Mouse (Mus musculus) ES-E14 (cell line): ENCODE measurements around the gene 6030458C11Rik. TPM values are rescaled to one million over a fixed set of nuclear protein-coding genes. Genes with fewer than 3 reads are reported as not detected.

Experiments used
- DNase-seq: peaks from one replicate; pipeline ENCODE4 v3.0.0-alpha.2; 2013; ENCODE audit warnings: low read depth, low spot score
- H3K27ac ChIP-seq: 2 replicates; pipeline ENCODE4 v1.5.1; 2012; ENCODE audit warnings: low read depth, mild to moderate bottlenecking, low read length, moderate library complexity, mixed read lengths; ENCODE audit not compliant: poor library complexity, insufficient read depth, severe bottlenecking
- H3K36me3 ChIP-seq: 2 replicates; pipeline ENCODE4 v1.6.1; 2012; ENCODE audit warnings: mild to moderate bottlenecking, low read length, moderate library complexity, mixed read lengths; ENCODE audit not compliant: control insufficient read depth, poor library complexity, insufficient read depth, severe bottlenecking
- H3K4me1 ChIP-seq, 2 experiments: fragments of 150-350 bp in 1 of 2; sonication (generic) in 1 of 2; 2 replicates each; pipeline ENCODE4 v1.6.1; 2012; ENCODE audit warnings: low read length in 2 of 2, mild to moderate bottlenecking in 1 of 2, mixed read lengths in 1 of 2; ENCODE audit not compliant: control insufficient read depth in 2 of 2, insufficient read depth in 2 of 2, poor library complexity in 1 of 2
- H3K4me3 ChIP-seq, 2 experiments: fragments of 150-350 bp in 1 of 2; sonication (generic) in 1 of 2; 2 replicates each; pipeline ENCODE4 v1.5.1; 2012; ENCODE audit warnings: low read length in 2 of 2, low read depth in 1 of 2, mild to moderate bottlenecking in 1 of 2, mixed read lengths in 1 of 2; ENCODE audit not compliant: insufficient read depth in 1 of 2, poor library complexity in 1 of 2, severe bottlenecking in 1 of 2
- H3K9ac ChIP-seq: 2 replicates; pipeline ENCODE4 v1.6.1; 2012; ENCODE audit warnings: low read depth, mild to moderate bottlenecking, low read length, mixed read lengths; ENCODE audit not compliant: poor library complexity, insufficient read depth, severe bottlenecking
- H3K9me3 ChIP-seq: fragments of 150-350 bp; sonication (generic); 2 replicates; pipeline ENCODE4 v1.6.1; 2012; ENCODE audit warnings: low read depth, mild to moderate bottlenecking, low read length; ENCODE audit not compliant: control insufficient read depth, insufficient read depth
- CHD2 ChIP-seq: IDR thresholded peaks from 2 replicates; pipeline ENCODE4 v1.6.1; 2014; ENCODE audit warnings: mild to moderate bottlenecking, low read depth, low read length, inconsistent platforms
- HCFC1 ChIP-seq: IDR thresholded peaks from 2 replicates; pipeline ENCODE4 v1.6.1; 2012; ENCODE audit warnings: low read length, inconsistent platforms, borderline replicate concordance; ENCODE audit not compliant: insufficient read depth
- MAFK ChIP-seq: IDR thresholded peaks from 2 replicates; pipeline ENCODE4 v1.6.1; 2014; ENCODE audit warnings: mild to moderate bottlenecking, low read depth, low read length, inconsistent platforms; ENCODE audit not compliant: insufficient read depth
- ZC3H11A ChIP-seq: IDR thresholded peaks from 2 replicates; pipeline ENCODE4 v1.6.1; 2012; ENCODE audit warnings: low read depth, mild to moderate bottlenecking, inconsistent platforms, low read length, borderline replicate concordance
- ZNF384 ChIP-seq: IDR thresholded peaks from 2 replicates; pipeline ENCODE4 v1.6.1; 2012; ENCODE audit warnings: low read depth, low read length, inconsistent platforms
- in situ Hi-C, 2 experiments: fragments of 600-800 bp; cut with MboI; formaldehyde crosslinking; loops; one replicate each; pipeline ENCODE4 v1.15.1; 2025; ENCODE audit warnings: low sequenced_read_pairs in 2 of 2, inconsistent platforms in 1 of 2; ENCODE audit not compliant: unreplicated experiment in 2 of 2
- total RNA-seq: library from RNA; depleted of rRNA; stranded (reverse); fragments of 300-350 nt; gene quantifications from 2 replicates; pipeline ENCODE4 v1.2.3, GENCODE M21; 2012

Gene 6030458C11Rik
- total RNA-seq, 1 experiment = 26.4 TPM

GRCm38 (mm10) chr15:12774149-12774753 lies 50.2 kb downstream of the 6030458C11Rik start:
- no peak overlapping the region for H3K4me3 ChIP-seq
- no peaks in the 10 kb centered on the region for H3K36me3 ChIP-seq
- no peak for DNase-seq
- H3K9me3 ChIP-seq = no peaks in the 10 kb centered on the region
- no peak overlapping the region for H3K9ac ChIP-seq
- H3K27ac ChIP-seq = no peak overlapping the region
- TF ChIP-seq MAFK = no peak
- no peak for TF ChIP-seq HCFC1
- no peak for TF ChIP-seq ZC3H11A
- no peak for TF ChIP-seq ZNF384
- TF ChIP-seq CHD2 = no peak
- no peaks in the 10 kb centered on the region for H3K4me1 ChIP-seq
- in situ Hi-C loops = no loop called here

DNA sequence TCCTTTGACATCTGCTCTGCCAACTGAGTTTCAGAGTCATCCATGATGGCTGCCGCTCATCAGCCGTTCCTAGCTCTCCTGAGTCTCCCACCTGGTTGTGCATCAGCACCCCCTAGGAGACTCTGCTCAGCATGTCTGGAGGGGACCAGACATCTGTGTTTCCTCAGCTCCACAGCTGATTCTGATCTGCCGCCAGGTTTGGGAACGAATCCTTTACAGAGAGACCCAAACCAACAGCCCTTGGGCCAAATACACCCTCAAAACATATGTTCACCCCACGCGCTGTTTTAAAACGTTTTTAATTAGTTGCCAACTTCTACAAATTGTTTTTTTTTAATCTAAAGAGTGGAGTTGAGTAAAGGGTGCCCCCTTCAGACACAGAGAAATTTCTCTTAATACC lies 53.5 kb downstream of the 6030458C11Rik start:
- DNase-seq = no peak
- Histone ChIP-seq H3K4me1 (no peaks in the 10 kb centered on the region), H3K36me3 (no peaks in the 10 kb centered on the region), H3K4me3 (no peak overlapping the region), H3K9ac (no peak overlapping the region), H3K27ac (no peak overlapping the region), H3K9me3 (no peaks in the 10 kb centered on the region)
- TF ChIP-seq ZC3H11A (no peak), CHD2 (no peak), MAFK (no peak)
- in situ Hi-C loops = no loop called here

- in situ Hi-C loops = no loop called here
- no peak for DNase-seq
- Histone ChIP-seq H3K4me1 (no peaks in the 10 kb centered on the region), H3K9me3 (no peaks in the 10 kb centered on the region), H3K4me3 (no peak overlapping the region), H3K36me3 (no peaks in the 10 kb centered on the region), H3K9ac (no peak overlapping the region), H3K27ac (no peak overlapping the region)
- TF ChIP-seq ZC3H11A (no peak), MAFK (no peak), HCFC1 (no peak)
These were observed 57.6 kb downstream of the 6030458C11Rik start for GRCm38 (mm10) chr15:12766848-12767247.

DNA sequence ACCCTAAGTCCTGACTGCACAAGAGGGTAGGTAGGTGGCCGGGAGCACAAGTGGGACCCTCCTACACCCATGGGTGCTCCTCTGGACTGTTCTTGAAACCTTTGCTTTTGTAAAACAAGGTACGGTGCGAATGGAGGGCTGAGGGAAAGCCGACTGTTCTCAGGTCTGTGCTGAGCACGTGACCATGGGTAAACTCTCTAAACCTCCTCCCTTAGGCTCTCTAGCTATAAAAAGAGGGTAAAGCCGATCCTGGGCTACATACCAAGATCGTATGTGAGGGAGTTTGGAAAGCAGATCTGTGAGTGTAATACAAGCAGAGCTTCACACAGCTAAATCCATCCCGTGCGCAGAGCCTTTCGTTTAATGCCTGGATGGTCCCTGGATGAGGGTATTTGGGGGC lies 61.3 kb downstream of the 6030458C11Rik start:
- Histone ChIP-seq H3K9me3 (no peaks in the 10 kb centered on the region), H3K4me3 (no peak overlapping the region), H3K9ac (no peak overlapping the region), H3K4me1 (no peaks in the 10 kb centered on the region), H3K27ac (no peak overlapping the region), H3K36me3 (no peaks in the 10 kb centered on the region)
- in situ Hi-C loops = no loop called here
- no peak for DNase-seq
- TF ChIP-seq ZC3H11A = no peak

DNA sequence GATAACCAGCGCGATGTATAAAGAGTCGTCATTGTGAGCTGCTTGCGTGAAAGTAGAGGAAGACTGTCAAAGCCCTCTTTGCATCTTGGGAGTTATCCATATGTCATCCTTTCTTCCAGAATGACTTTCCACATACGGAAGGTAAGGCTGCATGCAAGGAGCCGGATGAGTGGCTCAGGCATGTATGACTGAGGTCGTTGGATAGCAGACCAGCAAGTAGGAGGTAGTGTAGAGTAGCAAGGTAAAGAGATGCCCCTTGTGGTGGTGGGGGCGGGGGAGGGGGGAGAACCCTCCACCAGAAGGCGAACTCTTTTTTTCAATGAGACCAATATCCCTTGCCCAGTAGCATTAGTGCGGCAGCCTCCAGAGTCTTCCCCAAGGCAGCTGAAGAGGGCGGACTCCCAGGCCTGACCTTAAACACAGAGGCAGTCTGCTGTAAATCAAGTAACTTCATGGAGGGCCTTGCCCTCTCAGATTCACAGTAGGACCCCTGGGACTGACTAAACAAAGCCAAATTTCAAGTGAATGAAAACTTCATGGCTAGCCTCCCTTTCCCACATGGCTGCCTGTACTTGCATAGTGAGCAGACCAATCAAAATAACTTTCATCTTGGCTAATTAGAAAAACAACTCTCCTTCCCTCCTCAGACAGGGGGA lies 62.1 kb downstream of the 6030458C11Rik start:
- Histone ChIP-seq H3K4me3 (no peak overlapping the region), H3K27ac (no peak overlapping the region), H3K36me3 (no peaks in the 10 kb centered on the region), H3K9ac (no peak overlapping the region), H3K4me1 (no peaks in the 10 kb centered on the region), H3K9me3 (no peaks in the 10 kb centered on the region)
- no peak for DNase-seq
- TF ChIP-seq MAFK (no peak), CHD2 (no peak), ZC3H11A (no peak), ZNF384 (no peak), HCFC1 (no peak)
- in situ Hi-C loops = no loop called here
